Mouse (Mus musculus) ES-Bruce4 (cell line): Measurements from ENCODE around the gene Tmem171.

Experiments used
- CTCF ChIP-seq: IDR thresholded peaks from one replicate; pipeline ENCODE4 v1.8.1; 2011; ENCODE audit warnings: low read depth, low read length
- EP300 ChIP-seq: IDR thresholded peaks from 2 replicates; pipeline ENCODE4 v1.6.1; 2011; ENCODE audit warnings: low read depth, low read length; ENCODE audit not compliant: insufficient read depth
- POLR2A ChIP-seq: IDR thresholded peaks from one replicate; pipeline ENCODE4 v1.8.1; 2011; ENCODE audit warnings: low read length; ENCODE audit not compliant: insufficient read depth

DNA sequence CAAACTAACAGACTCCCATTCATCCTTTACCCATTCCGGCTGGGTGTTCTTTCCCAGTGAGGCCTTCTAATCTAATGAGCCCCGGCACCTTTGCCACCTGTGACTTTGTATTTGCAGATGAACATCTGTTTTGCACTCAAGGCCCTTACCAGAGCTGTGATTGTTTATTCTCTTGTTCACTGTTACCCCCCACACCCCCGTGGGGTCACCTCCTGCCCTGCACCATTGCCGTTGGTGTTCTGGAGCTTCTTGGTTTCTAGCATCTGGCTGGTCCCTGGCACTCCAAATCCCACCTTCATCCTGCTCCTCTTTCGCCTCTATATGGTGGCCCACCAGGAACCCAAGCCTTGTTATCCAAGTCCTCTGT lies 6.7 kb upstream of the Tmem171 start:
- TF ChIP-seq CTCF = no peak
- TF ChIP-seq POLR2A = no peak
- no peak for TF ChIP-seq EP300
